Mouse (Mus musculus) stomach, postnatal 0 days (tissue): ENCODE data around the gene Nfkbiz.

Experiments
- CTCF ChIP-seq: IDR thresholded peaks from 2 replicates; pipeline ENCODE4 v1.5.1; 2016; ENCODE audit warnings: antibody characterized with exemption, low read depth, mild to moderate bottlenecking, moderate library complexity
- EP300 ChIP-seq: optimal IDR thresholded peaks from 2 replicates; pipeline ENCODE3; 2016; ENCODE audit warnings: antibody characterized with exemption

- no peak for TF ChIP-seq CTCF
- no peak for TF ChIP-seq EP300
These were observed 2.9 kb downstream of the Nfkbiz start for GRCm38 (mm10) chr16:55835798-55836197.
